Mouse (Mus musculus): ENCODE data around the gene Gipc1.

Gipc1 gene

GRCm38 (mm10) chr8:83680603-83681002, 28.1 kb downstream of the Gipc1 start:
- DNase-seq (ENCODE audit: low read depth, low spot score) = no peak

GRCm38 (mm10) chr8:83681099-83681498, 28.6 kb downstream of the Gipc1 start:
- DNase-seq (ENCODE audit: low read depth, low spot score) = no peak

- DNase-seq (ENCODE audit: low read depth, low spot score) = no peak
Measured at GRCm38 (mm10) chr8:83684517-83684916, 32.0 kb downstream of the Gipc1 start.

- DNase-seq (ENCODE audit: low read depth, low spot score) = no peak
Measured at GRCm38 (mm10) chr8:83689264-83689663, 36.8 kb downstream of the Gipc1 start.

GRCm38 (mm10) chr8:83693609-83694236, 41.2 kb downstream of the Gipc1 start:
- DNase-seq (ENCODE audit: low read depth, low spot score) = no peak

GRCm38 (mm10) chr8:83694369-83695160, 42.1 kb downstream of the Gipc1 start:
- no peak for DNase-seq (ENCODE audit: low read depth, low spot score)

GRCm38 (mm10) chr8:83695351-83696106, 43.1 kb downstream of the Gipc1 start:
- DNase-seq (ENCODE audit: low read depth, low spot score) = peak; percentile 35

- DNase-seq (ENCODE audit: low read depth, low spot score) = no peak
Measured at GRCm38 (mm10) chr8:83697374-83698220, 45.1 kb downstream of the Gipc1 start.

- peak; percentile 91 for DNase-seq (ENCODE audit: low read depth, low spot score)
Measured at GRCm38 (mm10) chr8:83698291-83698660, 45.8 kb downstream of the Gipc1 start.

- peak; percentile 92 for DNase-seq (ENCODE audit: low read depth, low spot score)
Measured at GRCm38 (mm10) chr8:83698661-83699453, 46.4 kb downstream of the Gipc1 start, which contains the start of gene Pkn1. Gene Pkn1, minus strand, starts transcription at chr8:83699179.

- peak; percentile 76 for DNase-seq (ENCODE audit: low read depth, low spot score)
Measured at GRCm38 (mm10) chr8:83699566-83699965, 47.1 kb downstream of the Gipc1 start.

- DNase-seq (ENCODE audit: low read depth, low spot score) = no peak
Measured at GRCm38 (mm10) chr8:83700423-83701085, 48.1 kb downstream of the Gipc1 start.

GRCm38 (mm10) chr8:83703426-83703825, 50.9 kb downstream of the Gipc1 start:
- no peak for DNase-seq (ENCODE audit: low read depth, low spot score)

GRCm38 (mm10) chr8:83706411-83706810, 53.9 kb downstream of the Gipc1 start:
- DNase-seq (ENCODE audit: low read depth, low spot score) = peak; percentile 60

- no peak for DNase-seq (ENCODE audit: low read depth, low spot score)
Measured at GRCm38 (mm10) chr8:83707554-83707953, 55.1 kb downstream of the Gipc1 start.

Measured in A20 (cell line).